Mouse (Mus musculus): ENCODE results near the gene Zmat3. TPM values are rescaled to one million over a fixed set of nuclear protein-coding genes. Genes with fewer than 3 reads are reported as not detected.

Zmat3 gene
- total and polyA plus RNA-seq, 3 experiments: 4.4 to 6.1 (median 5.9) TPM

GRCm38 (mm10) chr3:32402990-32403885 lies 37.4 kb upstream of the Zmat3 start:
- H3K36me3 ChIP-seq (ENCODE audit: control insufficient read depth, insufficient read depth, low read length): peaks cover 43% of the 10 kb centered on the region
- peak overlapping the region; percentile 4; the same call in 1 of the 2 replicates for H3K27ac ChIP-seq
- H3K4me3 ChIP-seq: no peak overlapping the region
- no peak for DNase-seq
- peaks cover 16% of the 10 kb centered on the region for H3K79me2 ChIP-seq (replicated peaks; ENCODE audit: control insufficient read depth, insufficient read depth, low read length)
- 49% methylated on average over 7 of the region's 7 CpGs for WGBS
- peak overlapping the region; percentile 40; the same call in 1 of the 2 replicates for H3K9ac ChIP-seq (ENCODE audit: low read depth, low read length)
- no peaks in the 10 kb centered on the region for H3K27me3 ChIP-seq (ENCODE audit: control insufficient read depth, insufficient read depth, low read length)
- TF ChIP-seq EP300 (IDR thresholded peaks at IDR 0.05; ENCODE audit: insufficient read depth, low read depth, low read length): no peak
- TF ChIP-seq POLR2A (IDR thresholded peaks at IDR 0.05; ENCODE audit: insufficient read depth, low read depth, low read length): no peak
- TF ChIP-seq CTCF (IDR thresholded peaks at IDR 0.05): no peak
- H3K4me1 ChIP-seq (ENCODE audit: control insufficient read depth, insufficient read depth, low read length): peaks cover 26% of the 10 kb centered on the region
- intact Hi-C loops (cut with DNase I): no loop called here

GRCm38 (mm10) chr3:32401591-32401990 lies 35.8 kb upstream of the Zmat3 start:
- DNase-seq: no peak
- Histone ChIP-seq H3K36me3 (ENCODE audit: control insufficient read depth, insufficient read depth, low read length) (peaks cover 39% of the 10 kb centered on the region), H3K9ac (ENCODE audit: low read depth, low read length) (no peak overlapping the region), H3K4me3 (no peak overlapping the region), H3K27ac (no peak overlapping the region), H3K27me3 (ENCODE audit: control insufficient read depth, insufficient read depth, low read length) (no peaks in the 10 kb centered on the region), H3K4me1 (ENCODE audit: control insufficient read depth, insufficient read depth, low read length) (peaks cover 26% of the 10 kb centered on the region), H3K79me2 (replicated peaks; ENCODE audit: control insufficient read depth, insufficient read depth, low read length) (peaks cover 13% of the 10 kb centered on the region)
- no peak for TF ChIP-seq EP300 (IDR thresholded peaks at IDR 0.05; ENCODE audit: insufficient read depth, low read depth, low read length)
- TF ChIP-seq POLR2A (IDR thresholded peaks at IDR 0.05; ENCODE audit: insufficient read depth, low read depth, low read length): no peak
- no peak for TF ChIP-seq CTCF (IDR thresholded peaks at IDR 0.05)
- intact Hi-C loops (cut with DNase I): loop anchor here (2.0 kb wide), 1 partner anchor 13 kb away; no protein-coding TSS in a partner anchor
- 66% methylated on average over 3 of the region's 3 CpGs for WGBS

GRCm38 (mm10) chr3:32399931-32400330 lies 34.1 kb upstream of the Zmat3 start:
- intact Hi-C loops (cut with DNase I): loop anchor here (2.0 to 10.0 kb wide), 6 partner anchors 15 to 1795 kb away; partner anchors contain the start of genes Actl6a, Mfn1 and Mynn
- Histone ChIP-seq H3K9ac (ENCODE audit: low read depth, low read length) (no peak overlapping the region; the same call in 1 of the 2 replicates), H3K27ac (peak overlapping the region; percentile 16; the same call in 1 of the 2 replicates), H3K4me3 (no peak overlapping the region), H3K79me2 (replicated peaks; ENCODE audit: control insufficient read depth, insufficient read depth, low read length) (peaks cover 7% of the 10 kb centered on the region), H3K36me3 (ENCODE audit: control insufficient read depth, insufficient read depth, low read length) (peaks cover 29% of the 10 kb centered on the region), H3K27me3 (ENCODE audit: control insufficient read depth, insufficient read depth, low read length) (no peaks in the 10 kb centered on the region), H3K4me1 (ENCODE audit: control insufficient read depth, insufficient read depth, low read length) (peaks cover 21% of the 10 kb centered on the region)
- 15% methylated on average over 2 of the region's 2 CpGs for WGBS
- TF ChIP-seq EP300 (IDR thresholded peaks at IDR 0.05; ENCODE audit: insufficient read depth, low read depth, low read length) (no peak), POLR2A (IDR thresholded peaks at IDR 0.05; ENCODE audit: insufficient read depth, low read depth, low read length) (no peak), CTCF (IDR thresholded peaks at IDR 0.05) (no peak)
- no peak for DNase-seq

GRCm38 (mm10) chr3:32399381-32399780 lies 33.6 kb upstream of the Zmat3 start:
- WGBS: 41% methylated on average over 4 of the region's 4 CpGs

GRCm38 (mm10) chr3:32398623-32399022 lies 32.8 kb upstream of the Zmat3 start:
- H3K4me1 ChIP-seq (ENCODE audit: control insufficient read depth, insufficient read depth, low read length): peaks cover 20% of the 10 kb centered on the region
- peaks cover 16% of the 10 kb centered on the region for H3K36me3 ChIP-seq (ENCODE audit: control insufficient read depth, insufficient read depth, low read length)
- DNase-seq: no peak
- intact Hi-C loops (cut with DNase I): loop anchor here (1.0 to 10.0 kb wide), 6 partner anchors 30 to 1794 kb away; partner anchors contain the start of genes Actl6a, Mfn1 and Mynn
- H3K79me2 ChIP-seq (replicated peaks; ENCODE audit: control insufficient read depth, insufficient read depth, low read length): peaks cover 5% of the 10 kb centered on the region
- TF ChIP-seq POLR2A (IDR thresholded peaks at IDR 0.05; ENCODE audit: insufficient read depth, low read depth, low read length) (no peak), EP300 (IDR thresholded peaks at IDR 0.05; ENCODE audit: insufficient read depth, low read depth, low read length) (no peak), CTCF (IDR thresholded peaks at IDR 0.05) (no peak)
- peak overlapping the region; percentile 88; the same call in 1 of the 2 replicates for H3K27ac ChIP-seq
- peak overlapping the region; percentile 17; the same call in 1 of the 2 replicates for H3K4me3 ChIP-seq
- H3K9ac ChIP-seq (ENCODE audit: low read depth, low read length): peak overlapping the region; percentile 33; the same call in 1 of the 2 replicates
- 14% methylated on average over 4 of the region's 4 CpGs for WGBS
- no peaks in the 10 kb centered on the region for H3K27me3 ChIP-seq (ENCODE audit: control insufficient read depth, insufficient read depth, low read length)

More at GRCm38 (mm10) chr3:32399381-32399780, 33.6 kb upstream of the Zmat3 start:
- Histone ChIP-seq H3K9ac (ENCODE audit: low read depth, low read length) (no peak overlapping the region; the same call in 1 of the 2 replicates), H3K4me1 (ENCODE audit: control insufficient read depth, insufficient read depth, low read length) (peaks cover 20% of the 10 kb centered on the region), H3K4me3 (no peak overlapping the region), H3K79me2 (replicated peaks; ENCODE audit: control insufficient read depth, insufficient read depth, low read length) (peaks cover 5% of the 10 kb centered on the region), H3K27ac (no peak overlapping the region; the same call in 1 of the 2 replicates), H3K36me3 (ENCODE audit: control insufficient read depth, insufficient read depth, low read length) (peaks cover 23% of the 10 kb centered on the region), H3K27me3 (ENCODE audit: control insufficient read depth, insufficient read depth, low read length) (no peaks in the 10 kb centered on the region)
- TF ChIP-seq POLR2A (IDR thresholded peaks at IDR 0.05; ENCODE audit: insufficient read depth, low read depth, low read length) (no peak), EP300 (IDR thresholded peaks at IDR 0.05; ENCODE audit: insufficient read depth, low read depth, low read length) (no peak), CTCF (IDR thresholded peaks at IDR 0.05) (no peak)
- intact Hi-C loops (cut with DNase I): loop anchor here (2.0 to 10.0 kb wide), 5 partner anchors 29 to 1795 kb away; partner anchors contain the start of genes Actl6a, Mfn1 and Mynn
- DNase-seq: no peak

All from heart, adult 2 months (tissue).